Comparison of ENCODE assay signal across 20 mouse cellular contexts in genomic region chr1:178981641-178982040, GRCm38 (mm10).
DNase-seq lines count a peak whose midpoint lies in the region; ATAC-seq and TF ChIP-seq lines count a peak whose summit lies in the region.
"Had no signal": no experiment of that assay in that cellular context is flagged by ENCODE, and none has a peak within 500 bp of the region (broad histone marks: within the 10 kb centered on the region; RNA-seq: fewer than 3 reads in every experiment).

No protein-coding gene starts in this region.

- H3K79me2 ChIP-seq in liver, adult 2 months (ENCODE audit: control insufficient read depth, insufficient read depth, low read length) = no peaks in the 10 kb centered on the region

- WGBS in liver, adult 2 months = 38% methylated on average over 5 of the region's 5 CpGs
- whole genome bisulfite sequencing in liver, embryonic 11.5 days = 70% methylated on average over 5 of the region's 5 CpGs
- WGBS in liver, postnatal 0 days (ENCODE audit: insufficient replicate concordance) = 57% methylated on average over 5 of the region's 5 CpGs
- WGBS in liver, embryonic 12.5 days (ENCODE audit: insufficient replicate concordance) = 61% methylated on average over 5 of the region's 5 CpGs

- no peak for ATAC-seq in liver, embryonic 11.5 days (replicated peaks; ENCODE audit: low FRiP score)
- ATAC-seq in liver, postnatal 0 days = peak; percentile 58
- no peak for ATAC-seq in liver, embryonic 12.5 days
- ATAC-seq: forebrain, embryonic 13.5 days; forebrain, embryonic 15.5 days had no signal

- DNase-seq in liver, adult 2 months (ENCODE audit: extremely low read depth, low read depth, low spot score) = peak; percentile 86
- DNase-seq in liver, embryonic 11.5 days (ENCODE audit: low spot score) = no peak
- no peak for DNase-seq in liver, postnatal 0 days
- peak; percentile 31 for DNase-seq in retina, postnatal 1 day
- DNase-seq in retina, embryonic 14.5 days (ENCODE audit: low spot score) = no peak
- DNase-seq in embryo, embryonic 11 days = no peak
- DNase-seq: adrenal gland, adult 2 months; adrenal gland, postnatal 10 days; adrenal gland, postnatal 25 days; cerebellum, adult 11 months; cerebellum, adult 18-20 months; cerebellum, adult 8-10 months; cerebellum, adult 9-11 months; cerebellum, postnatal 14 days; cerebellum, postnatal 36 days had no signal

- no peak for TF ChIP-seq POLR2A in liver, adult 2 months (IDR thresholded peaks at IDR 0.05; ENCODE audit: extremely low read depth, insufficient read depth, low read length)

- no peaks in the 10 kb centered on the region for H3K36me3 ChIP-seq in liver, adult 2 months (ENCODE audit: control insufficient read depth, insufficient read depth, low read length)
- no peaks in the 10 kb centered on the region for H3K36me3 ChIP-seq in liver, embryonic 11.5 days (ENCODE audit: control insufficient read depth, insufficient read depth, low read length)
- H3K36me3 ChIP-seq in liver, postnatal 0 days (replicated peaks; ENCODE audit: insufficient read depth, low read length) = no peaks in the 10 kb centered on the region
- H3K36me3 ChIP-seq in liver, embryonic 12.5 days = no peaks in the 10 kb centered on the region
- H3K36me3 ChIP-seq: embryonic facial prominence, embryonic 10.5 days; embryonic facial prominence, embryonic 12.5 days; forebrain, embryonic 15.5 days had no signal

- no peak for TF ChIP-seq CTCF in liver, adult 2 months (IDR thresholded peaks at IDR 0.05; ENCODE audit: low read depth, low read length)
- TF ChIP-seq CTCF in liver, postnatal 0 days (IDR thresholded peaks at IDR 0.05; ENCODE audit: low read depth) = no peak

- H3K9ac ChIP-seq in liver, adult 2 months (ENCODE audit: low read depth, low read length) = no peak overlapping the region
- H3K9ac ChIP-seq in liver, embryonic 11.5 days (ENCODE audit: low read depth, low read length) = no peak overlapping the region
- no peak overlapping the region for H3K9ac ChIP-seq in liver, postnatal 0 days (replicated peaks)
- H3K9ac ChIP-seq in liver, embryonic 12.5 days = no peak overlapping the region
- H3K9ac ChIP-seq: embryonic facial prominence, embryonic 12.5 days; forebrain, embryonic 13.5 days; forebrain, embryonic 15.5 days had no signal

- H3K27ac ChIP-seq in liver, adult 2 months (replicated peaks; ENCODE audit: insufficient read depth, low read depth, low read length) = no peak overlapping the region
- H3K27ac ChIP-seq in liver, embryonic 11.5 days (ENCODE audit: low read depth, low read length) = no peak overlapping the region
- H3K27ac ChIP-seq in liver, postnatal 0 days (ENCODE audit: low read depth) = no peak overlapping the region
- H3K27ac ChIP-seq in liver, embryonic 12.5 days = no peak overlapping the region
- H3K27ac ChIP-seq: embryonic facial prominence, embryonic 10.5 days; embryonic facial prominence, embryonic 12.5 days; forebrain, embryonic 13.5 days; forebrain, embryonic 15.5 days had no signal

- H3K9me3 ChIP-seq in liver, embryonic 11.5 days (ENCODE audit: control insufficient read depth, low read length) = no peaks in the 10 kb centered on the region
- H3K9me3 ChIP-seq in liver, postnatal 0 days (ENCODE audit: low read length) = no peaks in the 10 kb centered on the region
- no peaks in the 10 kb centered on the region for H3K9me3 ChIP-seq in liver, embryonic 12.5 days (replicated peaks)
- H3K9me3 ChIP-seq: embryonic facial prominence, embryonic 10.5 days; embryonic facial prominence, embryonic 12.5 days; forebrain, embryonic 13.5 days; forebrain, embryonic 15.5 days had no signal

- H3K4me3 ChIP-seq in liver, adult 2 months (ENCODE audit: insufficient read depth, low read depth, low read length) = no peak overlapping the region
- no peak overlapping the region for H3K4me3 ChIP-seq in liver, embryonic 11.5 days (ENCODE audit: low read depth, low read length)
- no peak overlapping the region for H3K4me3 ChIP-seq in liver, postnatal 0 days (ENCODE audit: low read depth, low read length)
- no peak overlapping the region for H3K4me3 ChIP-seq in liver, embryonic 12.5 days
- H3K4me3 ChIP-seq: embryonic facial prominence, embryonic 10.5 days; embryonic facial prominence, embryonic 12.5 days; forebrain, embryonic 13.5 days; forebrain, embryonic 15.5 days had no signal

- H3K4me2 ChIP-seq in liver, embryonic 11.5 days = no peak overlapping the region
- H3K4me2 ChIP-seq in liver, postnatal 0 days (ENCODE audit: low read depth, low read length) = no peak overlapping the region
- H3K4me2 ChIP-seq in liver, embryonic 12.5 days = no peak overlapping the region
- H3K4me2 ChIP-seq: embryonic facial prominence, embryonic 12.5 days; forebrain, embryonic 13.5 days; forebrain, embryonic 15.5 days had no signal

- no peaks in the 10 kb centered on the region for H3K27me3 ChIP-seq in liver, adult 2 months (ENCODE audit: control insufficient read depth, insufficient read depth, low read length)
- no peaks in the 10 kb centered on the region for H3K27me3 ChIP-seq in liver, embryonic 11.5 days (replicated peaks; ENCODE audit: control insufficient read depth, insufficient read depth, low read length)
- no peaks in the 10 kb centered on the region for H3K27me3 ChIP-seq in liver, postnatal 0 days (ENCODE audit: insufficient read depth, low read length)
- no peaks in the 10 kb centered on the region for H3K27me3 ChIP-seq in liver, embryonic 12.5 days (replicated peaks)
- H3K27me3 ChIP-seq: embryonic facial prominence, embryonic 12.5 days; forebrain, embryonic 13.5 days; forebrain, embryonic 15.5 days had no signal

- no peak for TF ChIP-seq EP300 in liver, postnatal 0 days (IDR thresholded peaks at IDR 0.05; ENCODE audit: low read depth)

- H3K4me1 ChIP-seq in liver, adult 2 months (ENCODE audit: control insufficient read depth, insufficient read depth, low read length) = no peaks in the 10 kb centered on the region
- no peaks in the 10 kb centered on the region for H3K4me1 ChIP-seq in liver, embryonic 11.5 days (replicated peaks; ENCODE audit: control insufficient read depth, insufficient read depth, low read length)
- 0 out of 2 replicates have a peak, but pooled peaks cover 3% of the 10 kb centered on the region for H3K4me1 ChIP-seq in liver, postnatal 0 days (ENCODE audit: insufficient read depth)
- H3K4me1 ChIP-seq in liver, embryonic 12.5 days = no peaks in the 10 kb centered on the region
- H3K4me1 ChIP-seq: forebrain, embryonic 13.5 days; forebrain, embryonic 15.5 days had no signal

Comparison
In these comparisons a context has a peak if more than half of its experiments do, and no peak if none do; other contexts are left out.
1. DNase-seq: peak in liver, adult 2 months (single experiment) and retina, postnatal 1 day (single experiment); none in liver, embryonic 11.5 days (single experiment), liver, postnatal 0 days (single experiment), retina, embryonic 14.5 days (single experiment) and embryo, embryonic 11 days (single experiment).